Mouse (Mus musculus): ENCODE results near the gene Fgfr2. TPM values are rescaled to one million over a fixed set of nuclear protein-coding genes. Genes with fewer than 3 reads are reported as not detected.

Fgfr2 gene
- total RNA-seq, 2 experiments from 2014 or later: 43.7 to 44.3 TPM

GRCm38 (mm10) chr7:132344606-132345005, 778.5 kb downstream of the Fgfr2 start:
- no peak for DNase-seq (ENCODE audit: extremely low spot score in 1 of 2, low spot score in 1 of 2)

- DNase-seq (ENCODE audit: extremely low spot score in 1 of 2, low spot score in 1 of 2): no peak
These were observed 779.2 kb downstream of the Fgfr2 start for GRCm38 (mm10) chr7:132343900-132344299.

- no peak for DNase-seq (ENCODE audit: extremely low spot score in 1 of 2, low spot score in 1 of 2)
These were observed 780.0 kb downstream of the Fgfr2 start for GRCm38 (mm10) chr7:132343146-132343545.

GRCm38 (mm10) chr7:132339041-132339839, 783.9 kb downstream of the Fgfr2 start:
- no peak for DNase-seq (ENCODE audit: extremely low spot score in 1 of 2, low spot score in 1 of 2)

GRCm38 (mm10) chr7:132338350-132338749, 784.8 kb downstream of the Fgfr2 start:
- no peak for DNase-seq (ENCODE audit: extremely low spot score in 1 of 2, low spot score in 1 of 2)

GRCm38 (mm10) chr7:132337268-132337917, 785.8 kb downstream of the Fgfr2 start:
- no peak for DNase-seq (ENCODE audit: extremely low spot score in 1 of 2, low spot score in 1 of 2)

- DNase-seq (ENCODE audit: extremely low spot score in 1 of 2, low spot score in 1 of 2): no peak
These were observed 786.4 kb downstream of the Fgfr2 start for GRCm38 (mm10) chr7:132336781-132337180.

- DNase-seq (ENCODE audit: extremely low spot score in 1 of 2, low spot score in 1 of 2): no peak
These were observed 787.8 kb downstream of the Fgfr2 start for GRCm38 (mm10) chr7:132335367-132335766.

GRCm38 (mm10) chr7:132333078-132333477, 790.1 kb downstream of the Fgfr2 start:
- DNase-seq (ENCODE audit: extremely low spot score in 1 of 2, low spot score in 1 of 2): no peak

GRCm38 (mm10) chr7:132332176-132332575, 791.0 kb downstream of the Fgfr2 start:
- DNase-seq (ENCODE audit: extremely low spot score in 1 of 2, low spot score in 1 of 2): no peak

- no peak for DNase-seq (ENCODE audit: extremely low spot score in 1 of 2, low spot score in 1 of 2)
These were observed 793.0 kb downstream of the Fgfr2 start for GRCm38 (mm10) chr7:132330179-132330578.

- DNase-seq (ENCODE audit: extremely low spot score in 1 of 2, low spot score in 1 of 2): no peak
These were observed 794.5 kb downstream of the Fgfr2 start for GRCm38 (mm10) chr7:132328648-132329047.

- DNase-seq (ENCODE audit: extremely low spot score in 1 of 2, low spot score in 1 of 2): peak in 1 of 2 experiments; percentile 31
These were observed 797.4 kb downstream of the Fgfr2 start for GRCm38 (mm10) chr7:132325549-132326331.

- DNase-seq (ENCODE audit: extremely low spot score in 1 of 2, low spot score in 1 of 2): no peak
These were observed 799.7 kb downstream of the Fgfr2 start for GRCm38 (mm10) chr7:132323430-132323829.

- no peak for DNase-seq (ENCODE audit: extremely low spot score in 1 of 2, low spot score in 1 of 2)
These were observed 801.7 kb downstream of the Fgfr2 start for GRCm38 (mm10) chr7:132321392-132321958.

- peak in 1 of 2 experiments; percentile 44 for DNase-seq (ENCODE audit: extremely low spot score in 1 of 2, low spot score in 1 of 2)
These were observed 806.1 kb downstream of the Fgfr2 start, which contains the start of gene Chst15 for GRCm38 (mm10) chr7:132317036-132317541. Gene Chst15, minus strand, starts transcription at chr7:132317228.

- DNase-seq (ENCODE audit: extremely low spot score in 1 of 2, low spot score in 1 of 2): peak; percentile 45 to 59
These were observed 806.8 kb downstream of the Fgfr2 start for GRCm38 (mm10) chr7:132316101-132317035.

GRCm38 (mm10) chr7:132315149-132316091, 807.7 kb downstream of the Fgfr2 start:
- DNase-seq (ENCODE audit: extremely low spot score in 1 of 2, low spot score in 1 of 2): peak; percentile 51 to 60
